Mouse (Mus musculus) kidney, embryonic 15.5 days (tissue): ENCODE results near the gene Hdac11. TPM values are rescaled to one million over a fixed set of nuclear protein-coding genes. Genes with fewer than 3 reads are reported as not detected.
A peak's percentile ranks its signal among the peaks of the same experiment; 100 is the strongest.

Experiments used
- ATAC-seq: fragments of 200-750 bp; cut with Nextera tagmentation; replicated peaks from 2 replicates; pipeline ENCODE4 v1.8.0; 2017; ENCODE audit warnings: moderate TSS enrichment; ENCODE audit not compliant: low FRiP score
- H3K27ac ChIP-seq: fragments of 300-500 bp; sonication (generic); 2 replicates; pipeline ENCODE4 v1.5.1; 2015; ENCODE audit warnings: mild to moderate bottlenecking, inconsistent platforms
- H3K27me3 ChIP-seq: fragments of 300-500 bp; sonication (generic); 2 replicates; pipeline ENCODE4 v1.6.1; 2015; ENCODE audit warnings: inconsistent platforms
- H3K36me3 ChIP-seq: fragments of 300-500 bp; sonication (generic); 2 replicates; pipeline ENCODE4 v1.6.1; 2015; ENCODE audit warnings: inconsistent platforms
- H3K4me1 ChIP-seq: fragments of 300-500 bp; sonication (generic); 2 replicates; pipeline ENCODE4 v1.6.1; 2015; ENCODE audit warnings: inconsistent platforms
- H3K4me2 ChIP-seq: fragments of 300-500 bp; sonication (generic); 2 replicates; pipeline ENCODE4 v1.6.1; 2015; ENCODE audit warnings: moderate library complexity, mild to moderate bottlenecking, inconsistent platforms
- H3K4me3 ChIP-seq: fragments of 300-500 bp; sonication (generic); replicated peaks from 2 replicates; pipeline ENCODE4 v1.5.1; 2015; ENCODE audit warnings: mild to moderate bottlenecking, inconsistent platforms
- H3K9ac ChIP-seq: fragments of 300-500 bp; sonication (generic); 2 replicates; pipeline ENCODE4 v1.6.1; 2015; ENCODE audit warnings: mild to moderate bottlenecking, inconsistent platforms
- H3K9me3 ChIP-seq: fragments of 300-500 bp; sonication (generic); replicated peaks from 2 replicates; pipeline ENCODE4 v1.6.1; 2016; ENCODE audit warnings: inconsistent platforms
- WGBS: fragments of 180-500 bp; shearing (Covaris S2); methylation state at CpG from one replicate; pipeline ENCODE4 v1.1.7; 2015; ENCODE audit warnings: mixed read lengths; 5-methylcytosine and 5-hydroxymethylcytosine counted together
- polyA plus RNA-seq: library from polyadenylated mRNA; unstranded; fragments of >200 nt; fragmentation: Nextera tagmentation; extraction: Ambion mirVana; gene quantifications from 2 replicates; pipeline ENCODE4 v1.2.1, GENCODE M21; 2015

Hdac11 gene
- polyA plus RNA-seq, 1 experiment from 2014 or later = 14.3 TPM

- Histone ChIP-seq H3K36me3 (0 out of 2 replicates have a peak, but pooled peaks cover 4% of the 10 kb centered on the region), H3K4me2 (0 out of 2 replicates have a peak overlapping the region, but pooled peaks have one; percentile 86), H3K4me3 (no peak overlapping the region), H3K9me3 (no peaks in the 10 kb centered on the region), H3K27me3 (peaks cover 1% of the 10 kb centered on the region; the same call in 1 of the 2 replicates), H3K9ac (peak overlapping the region; percentile 18; the same call in 1 of the 2 replicates), H3K4me1 (peaks cover 57% of the 10 kb centered on the region), H3K27ac (0 out of 2 replicates have a peak overlapping the region, but pooled peaks have one; percentile 2)
- WGBS = 77% methylated on average over 9 of the region's 9 CpGs
- ATAC-seq = no peak
Observed at GRCm38 (mm10) chr6:91159047-91159446, 2.6 kb downstream of the Hdac11 start.

DNA sequence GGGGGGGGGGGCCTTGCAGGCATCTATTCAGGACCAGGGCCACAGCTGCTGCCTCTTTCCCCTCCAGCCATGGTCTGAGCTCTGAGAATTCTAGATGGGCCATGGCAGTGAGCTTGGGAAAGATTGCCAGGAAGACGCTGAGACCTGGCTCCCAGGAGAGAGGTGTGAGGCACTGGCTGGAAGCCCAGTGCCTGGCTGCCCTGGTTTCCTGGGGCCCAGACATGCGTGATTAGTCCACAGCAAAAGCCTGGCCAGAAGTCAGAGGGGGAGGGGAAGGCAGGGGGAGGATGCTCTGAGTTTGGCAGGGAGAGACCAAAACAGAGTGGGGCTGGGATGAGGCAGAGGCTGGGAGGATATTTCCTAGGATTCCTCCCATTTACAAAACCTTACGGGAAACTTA is 3.9 kb downstream of the Hdac11 start:
- no peaks in the 10 kb centered on the region for H3K9me3 ChIP-seq
- H3K27me3 ChIP-seq = no peaks in the 10 kb centered on the region
- no peak overlapping the region for H3K4me2 ChIP-seq
- 29% methylated on average over 3 of the region's 3 CpGs for WGBS
- 0 out of 2 replicates have a peak overlapping the region, but pooled peaks have one; percentile 4 for H3K9ac ChIP-seq
- H3K4me1 ChIP-seq = peaks cover 57% of the 10 kb centered on the region
- 0 out of 2 replicates have a peak, but pooled peaks cover 4% of the 10 kb centered on the region for H3K36me3 ChIP-seq
- H3K4me3 ChIP-seq = no peak overlapping the region
- ATAC-seq = no peak
- peak overlapping the region; percentile 67 for H3K27ac ChIP-seq

GRCm38 (mm10) chr6:91160976-91161375 is 4.5 kb downstream of the Hdac11 start:
- no peaks in the 10 kb centered on the region for H3K9me3 ChIP-seq
- no peak overlapping the region for H3K4me3 ChIP-seq
- no peak for ATAC-seq
- no peak overlapping the region for H3K4me2 ChIP-seq
- H3K4me1 ChIP-seq = peaks cover 56% of the 10 kb centered on the region
- no peaks in the 10 kb centered on the region for H3K27me3 ChIP-seq
- no peak overlapping the region for H3K9ac ChIP-seq
- H3K36me3 ChIP-seq = 0 out of 2 replicates have a peak, but pooled peaks cover 5% of the 10 kb centered on the region
- WGBS = 40% methylated on average over 2 of the region's 2 CpGs
- no peak overlapping the region for H3K27ac ChIP-seq

GRCm38 (mm10) chr6:91161506-91162235 is 5.2 kb downstream of the Hdac11 start:
- Histone ChIP-seq H3K27me3 (no peaks in the 10 kb centered on the region), H3K4me1 (peaks cover 51% of the 10 kb centered on the region), H3K27ac (no peak overlapping the region), H3K4me2 (no peak overlapping the region), H3K4me3 (no peak overlapping the region), H3K36me3 (0 out of 2 replicates have a peak, but pooled peaks cover 10% of the 10 kb centered on the region), H3K9me3 (no peaks in the 10 kb centered on the region), H3K9ac (no peak overlapping the region)
- no peak for ATAC-seq
- 76% methylated on average over 6 of the region's 6 CpGs for WGBS

GRCm38 (mm10) chr6:91162314-91162713 is 5.8 kb downstream of the Hdac11 start:
- WGBS = 79% methylated on average over 5 of the region's 5 CpGs
- Histone ChIP-seq H3K27me3 (no peaks in the 10 kb centered on the region), H3K36me3 (0 out of 2 replicates have a peak, but pooled peaks cover 10% of the 10 kb centered on the region), H3K4me1 (peaks cover 46% of the 10 kb centered on the region), H3K4me3 (no peak overlapping the region), H3K4me2 (no peak overlapping the region), H3K9ac (no peak overlapping the region), H3K9me3 (no peaks in the 10 kb centered on the region), H3K27ac (no peak overlapping the region)
- ATAC-seq = no peak

GRCm38 (mm10) chr6:91163195-91163911 is 6.9 kb downstream of the Hdac11 start:
- Histone ChIP-seq H3K27ac (0 out of 2 replicates have a peak overlapping the region, but pooled peaks have one; percentile 27), H3K4me3 (no peak overlapping the region), H3K4me1 (peaks cover 36% of the 10 kb centered on the region), H3K36me3 (0 out of 2 replicates have a peak, but pooled peaks cover 10% of the 10 kb centered on the region), H3K27me3 (no peaks in the 10 kb centered on the region), H3K9ac (no peak overlapping the region), H3K4me2 (no peak overlapping the region), H3K9me3 (no peaks in the 10 kb centered on the region)
- 66% methylated on average over 5 of the region's 5 CpGs for WGBS
- peak; percentile 70 for ATAC-seq

DNA sequence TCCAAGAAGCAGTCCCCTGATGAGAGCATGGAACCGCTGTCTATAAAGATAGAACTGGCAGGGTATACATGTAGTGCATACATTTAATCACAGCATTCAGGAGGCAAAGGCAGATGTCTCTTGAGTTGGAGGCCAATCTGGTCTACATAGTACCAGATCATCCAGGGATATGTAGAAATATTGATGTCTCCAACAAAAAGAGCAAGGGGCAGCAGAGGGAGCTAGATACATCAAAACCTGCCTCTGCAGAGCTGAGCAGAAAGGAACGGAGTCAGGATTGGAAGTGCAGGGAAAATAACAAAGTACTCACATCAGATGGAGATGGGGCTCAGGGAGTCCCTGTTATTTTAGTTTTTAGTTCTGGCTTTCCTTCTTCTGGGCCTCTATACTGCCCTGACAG is 8.1 kb downstream of the Hdac11 start:
- Histone ChIP-seq H3K4me3 (no peak overlapping the region), H3K9me3 (no peaks in the 10 kb centered on the region), H3K27me3 (no peaks in the 10 kb centered on the region), H3K4me2 (no peak overlapping the region), H3K9ac (no peak overlapping the region), H3K27ac (no peak overlapping the region), H3K36me3 (peaks cover 20% of the 10 kb centered on the region; the same call in 1 of the 2 replicates), H3K4me1 (peaks cover 23% of the 10 kb centered on the region)
- 79% methylated on average over 2 of the region's 2 CpGs for WGBS
- no peak for ATAC-seq

DNA sequence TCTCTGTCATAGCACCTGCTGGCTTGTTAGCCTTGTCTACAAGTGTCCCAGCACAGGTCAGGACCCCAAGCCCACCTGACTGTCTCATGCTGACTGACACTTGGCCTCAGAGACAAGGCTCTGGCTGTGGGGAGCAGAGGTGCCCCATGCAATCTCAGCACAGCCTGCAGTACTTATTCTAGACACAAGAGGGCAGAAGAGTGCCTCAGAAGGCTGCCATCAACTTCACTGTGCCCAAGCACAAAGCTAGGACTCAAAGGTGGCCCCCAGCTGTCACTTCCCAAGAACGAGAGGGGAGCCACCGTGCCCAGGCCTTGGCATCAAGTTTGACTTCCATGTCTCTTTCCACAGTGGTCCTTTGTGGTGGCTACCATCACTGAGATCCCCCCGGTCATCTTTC is 8.7 kb downstream of the Hdac11 start:
- no peak overlapping the region for H3K4me3 ChIP-seq
- H3K36me3 ChIP-seq = peaks cover 23% of the 10 kb centered on the region; the same call in 1 of the 2 replicates
- H3K9ac ChIP-seq = no peak overlapping the region
- 29% methylated on average over 3 of the region's 3 CpGs for WGBS
- H3K27me3 ChIP-seq = no peaks in the 10 kb centered on the region
- H3K4me1 ChIP-seq = peaks cover 18% of the 10 kb centered on the region
- ATAC-seq = no peak
- H3K4me2 ChIP-seq = no peak overlapping the region
- no peak overlapping the region for H3K27ac ChIP-seq
- H3K9me3 ChIP-seq = no peaks in the 10 kb centered on the region

GRCm38 (mm10) chr6:91167828-91168227 is 11.4 kb downstream of the Hdac11 start:
- Histone ChIP-seq H3K9me3 (no peaks in the 10 kb centered on the region), H3K4me3 (no peak overlapping the region), H3K27ac (no peak overlapping the region), H3K36me3 (peaks cover 41% of the 10 kb centered on the region), H3K4me1 (peaks cover 8% of the 10 kb centered on the region; the same call in 1 of the 2 replicates), H3K9ac (no peak overlapping the region), H3K4me2 (no peak overlapping the region), H3K27me3 (no peaks in the 10 kb centered on the region)
- 61% methylated on average over 3 of the region's 3 CpGs for WGBS
- no peak for ATAC-seq

DNA sequence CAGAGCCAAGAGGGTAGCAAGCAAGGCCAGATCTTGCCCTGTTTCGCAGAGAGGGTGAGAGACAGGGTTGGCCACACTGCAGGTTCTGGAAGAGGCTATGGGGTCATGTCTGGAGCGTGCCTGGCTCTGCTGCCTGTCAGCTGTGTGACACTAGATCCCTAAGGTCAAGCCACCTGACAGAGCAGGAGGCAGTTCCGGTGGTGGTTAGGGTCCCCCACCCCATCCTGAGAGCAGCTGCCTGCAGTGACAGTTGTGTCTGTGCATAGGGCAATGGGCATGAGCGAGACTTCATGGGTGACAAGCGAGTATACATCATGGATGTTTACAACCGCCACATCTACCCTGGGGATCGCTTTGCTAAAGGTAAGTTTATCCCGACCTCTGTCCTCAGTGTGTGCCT is 12.7 kb downstream of the Hdac11 start:
- no peaks in the 10 kb centered on the region for H3K4me1 ChIP-seq
- ATAC-seq = no peak

GRCm38 (mm10) chr6:91171396-91171895 is 15.0 kb downstream of the Hdac11 start:
- 68% methylated on average over 3 of the region's 3 CpGs for WGBS

More for the DNA sequence above, 12.7 kb downstream of the Hdac11 start:
- H3K27ac ChIP-seq = no peak overlapping the region
- no peak overlapping the region for H3K4me2 ChIP-seq
- H3K4me3 ChIP-seq = no peak overlapping the region
- H3K9me3 ChIP-seq = no peaks in the 10 kb centered on the region
- WGBS = 81% methylated on average over 8 of the region's 8 CpGs
- H3K9ac ChIP-seq = no peak overlapping the region
- H3K27me3 ChIP-seq = no peaks in the 10 kb centered on the region
- peaks cover 50% of the 10 kb centered on the region for H3K36me3 ChIP-seq

DNA sequence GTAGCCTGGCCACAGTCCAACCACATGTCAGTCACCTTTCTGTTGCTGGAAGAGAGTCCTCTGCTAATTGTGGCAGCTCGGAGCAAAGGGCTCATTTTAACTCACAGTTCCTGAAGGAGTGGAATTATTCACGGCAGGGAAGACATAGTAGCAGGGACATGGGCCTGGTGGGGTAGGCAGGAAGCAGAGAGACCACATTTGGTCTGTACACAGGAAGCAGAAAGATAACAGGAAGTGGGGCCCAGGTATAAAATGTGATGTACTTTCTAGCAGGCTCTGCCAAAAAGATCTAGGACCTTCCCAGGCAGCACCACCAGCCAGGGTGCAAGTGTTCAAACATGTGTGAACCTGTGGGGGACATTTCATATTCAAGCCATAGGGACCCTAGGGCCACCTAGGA is 15.9 kb downstream of the Hdac11 start:
- Histone ChIP-seq H3K4me3 (no peak overlapping the region), H3K4me1 (no peaks in the 10 kb centered on the region), H3K9ac (no peak overlapping the region), H3K9me3 (no peaks in the 10 kb centered on the region), H3K4me2 (no peak overlapping the region), H3K36me3 (peaks cover 44% of the 10 kb centered on the region), H3K27ac (no peak overlapping the region), H3K27me3 (no peaks in the 10 kb centered on the region)
- ATAC-seq = no peak
- 63% methylated on average over 2 of the region's 2 CpGs for WGBS

More at GRCm38 (mm10) chr6:91171396-91171895, 15.0 kb downstream of the Hdac11 start:
- H3K36me3 ChIP-seq = peaks cover 44% of the 10 kb centered on the region
- no peaks in the 10 kb centered on the region for H3K9me3 ChIP-seq
- ATAC-seq = no peak
- H3K9ac ChIP-seq = no peak overlapping the region
- no peaks in the 10 kb centered on the region for H3K4me1 ChIP-seq
- no peak overlapping the region for H3K27ac ChIP-seq
- no peaks in the 10 kb centered on the region for H3K27me3 ChIP-seq
- H3K4me3 ChIP-seq = no peak overlapping the region
- no peak overlapping the region for H3K4me2 ChIP-seq
